Mouse (Mus musculus): ENCODE data around the gene Socs7. TPM values are rescaled to one million over a fixed set of nuclear protein-coding genes. Genes with fewer than 3 reads are reported as not detected.

Socs7 gene
- polyA plus RNA-seq, 1 experiment from 2014 or later, result 10.8 TPM

DNA sequence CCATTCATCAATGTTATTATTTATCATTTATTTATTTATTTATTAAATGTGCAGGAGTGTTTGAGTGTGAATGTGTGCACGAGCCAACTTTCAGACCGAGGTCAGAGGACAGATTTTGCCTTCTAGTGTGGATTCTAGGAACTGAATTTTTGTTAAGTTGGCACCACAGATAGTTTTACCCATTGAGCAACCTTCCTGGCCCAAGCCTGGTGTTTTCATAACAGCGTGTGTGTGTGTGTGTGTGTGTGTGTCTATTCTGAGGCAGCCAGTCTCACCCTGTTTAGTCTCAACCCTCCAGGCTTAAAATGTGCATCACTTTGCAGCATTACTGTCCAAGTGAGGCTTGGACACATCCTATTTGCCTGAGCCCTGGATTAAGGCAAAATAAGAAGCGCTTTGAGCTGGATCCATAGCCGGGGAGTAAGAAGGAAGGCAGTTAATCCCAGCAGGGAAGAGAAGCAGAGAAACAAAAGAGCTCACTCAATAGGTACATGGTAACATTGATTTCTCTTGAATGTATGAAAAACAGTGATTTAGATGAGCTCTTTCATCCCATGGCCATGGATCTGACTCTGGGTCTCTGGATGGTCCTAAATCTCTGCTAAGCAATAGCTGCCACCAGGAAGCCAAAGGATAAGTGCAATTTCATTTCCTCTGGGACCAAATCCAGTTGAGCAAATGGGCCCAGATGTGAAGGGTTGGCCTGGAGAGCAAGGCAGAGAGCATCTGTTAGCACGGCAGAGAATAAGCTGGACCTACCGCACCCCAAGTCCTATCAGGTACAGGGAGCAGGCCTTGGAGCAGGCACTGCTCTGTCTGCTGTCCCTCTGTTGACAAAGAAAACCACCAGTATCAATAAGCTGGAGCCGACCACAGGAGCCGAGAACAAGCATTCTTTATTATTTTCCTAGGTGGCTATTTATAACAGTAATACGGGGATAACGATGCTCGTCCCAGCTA lies 30.8 kb upstream of the Socs7 start:
- no peak overlapping the region for H3K4me2 ChIP-seq
- WGBS, result 78% methylated on average over 12 of the region's 12 CpGs
- no peaks in the 10 kb centered on the region for H3K4me1 ChIP-seq
- no peaks in the 10 kb centered on the region for H3K9me3 ChIP-seq
- H3K27ac ChIP-seq, result no peak overlapping the region
- H3K36me3 ChIP-seq (replicated peaks), result peaks cover 17% of the 10 kb centered on the region; the same call in 1 of the 2 replicates
- no peak overlapping the region for H3K9ac ChIP-seq
- H3K27me3 ChIP-seq (replicated peaks), result no peaks in the 10 kb centered on the region
- H3K4me3 ChIP-seq, result no peak overlapping the region
- no peak for ATAC-seq (replicated peaks)

DNA sequence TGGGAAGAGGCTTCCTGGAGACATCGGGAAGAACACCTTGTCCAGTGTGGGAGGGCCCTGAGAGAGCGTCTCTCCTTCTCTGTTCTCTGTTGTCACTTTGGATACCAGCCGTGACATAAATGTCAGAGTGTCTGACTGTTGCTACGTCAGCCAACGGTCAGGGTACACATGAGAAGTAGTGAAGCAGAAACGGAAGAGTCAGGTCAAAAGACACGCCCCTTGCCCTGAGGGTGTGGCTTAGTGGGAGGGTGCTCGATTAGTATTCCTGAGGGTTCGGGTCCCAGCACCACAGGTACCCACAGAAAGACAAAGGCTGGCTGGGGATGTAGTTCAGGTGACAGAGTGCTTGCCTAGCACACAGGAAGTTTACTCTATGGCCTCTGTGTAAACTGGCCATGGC lies 29.3 kb upstream of the Socs7 start:
- Histone ChIP-seq H3K36me3 (replicated peaks) (peaks cover 12% of the 10 kb centered on the region; the same call in 1 of the 2 replicates), H3K4me3 (no peak overlapping the region), H3K27ac (no peak overlapping the region), H3K4me1 (no peaks in the 10 kb centered on the region), H3K9ac (no peak overlapping the region), H3K9me3 (no peaks in the 10 kb centered on the region), H3K27me3 (replicated peaks) (no peaks in the 10 kb centered on the region), H3K4me2 (no peak overlapping the region)
- WGBS, result 61% methylated on average over 9 of the region's 9 CpGs
- no peak for ATAC-seq (replicated peaks)

DNA sequence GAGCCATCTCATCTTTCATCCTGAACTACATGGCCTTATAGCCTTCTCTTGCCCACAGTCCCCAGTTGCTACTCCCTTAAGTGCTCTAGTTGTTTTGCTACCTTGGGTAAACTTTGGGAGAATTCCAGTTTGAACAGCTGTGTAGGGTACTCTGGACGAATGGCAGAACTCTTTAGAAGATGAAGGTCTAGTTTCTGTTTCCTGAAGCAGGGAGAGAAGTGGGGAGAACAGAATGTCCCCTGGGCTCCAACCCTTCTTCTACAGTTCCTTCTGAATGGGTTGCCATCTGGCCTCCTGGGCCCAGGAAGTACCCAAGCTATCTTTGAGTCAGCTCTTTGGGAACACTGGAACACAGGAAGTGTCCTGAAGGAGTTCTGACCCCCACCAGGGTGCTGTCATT lies 28.5 kb upstream of the Socs7 start:
- Histone ChIP-seq H3K4me2 (no peak overlapping the region), H3K36me3 (replicated peaks) (peaks cover 9% of the 10 kb centered on the region; the same call in 1 of the 2 replicates), H3K9ac (no peak overlapping the region), H3K4me3 (no peak overlapping the region), H3K4me1 (0 out of 2 replicates have a peak, but pooled peaks cover 4% of the 10 kb centered on the region), H3K27me3 (replicated peaks) (no peaks in the 10 kb centered on the region), H3K27ac (no peak overlapping the region), H3K9me3 (no peaks in the 10 kb centered on the region)
- no peak for ATAC-seq (replicated peaks)
- 61% methylated on average over 1 of the region's 1 CpGs for WGBS

DNA sequence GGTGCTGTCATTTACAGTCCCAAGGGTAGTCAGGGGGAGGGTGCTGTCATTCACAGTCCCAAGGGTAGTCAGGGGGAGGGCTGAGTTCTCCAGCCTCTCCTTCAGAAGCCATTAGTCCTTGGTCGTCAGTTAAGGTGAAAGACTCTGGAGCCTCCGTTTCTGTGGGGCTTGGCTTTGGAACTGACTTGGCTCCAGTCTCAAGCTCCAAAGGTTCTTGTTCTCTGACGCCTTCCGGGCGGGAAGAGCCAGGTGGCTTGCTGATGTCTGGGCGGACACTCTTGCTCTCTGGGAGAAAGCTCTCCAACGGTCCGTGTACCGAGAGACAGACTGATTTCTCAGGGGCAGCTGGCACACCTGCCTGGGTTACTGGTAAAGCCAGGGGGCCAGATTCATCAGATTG lies 28.0 kb upstream of the Socs7 start:
- H3K4me2 ChIP-seq, result no peak overlapping the region
- peaks cover 5% of the 10 kb centered on the region; the same call in 1 of the 2 replicates for H3K36me3 ChIP-seq (replicated peaks)
- no peaks in the 10 kb centered on the region for H3K27me3 ChIP-seq (replicated peaks)
- no peak overlapping the region for H3K9ac ChIP-seq
- no peak overlapping the region for H3K27ac ChIP-seq
- H3K4me3 ChIP-seq, result no peak overlapping the region
- ATAC-seq (replicated peaks), result no peak
- 0 out of 2 replicates have a peak, but pooled peaks cover 6% of the 10 kb centered on the region for H3K4me1 ChIP-seq
- WGBS, result 88% methylated on average over 9 of the region's 9 CpGs
- H3K9me3 ChIP-seq, result no peaks in the 10 kb centered on the region

DNA sequence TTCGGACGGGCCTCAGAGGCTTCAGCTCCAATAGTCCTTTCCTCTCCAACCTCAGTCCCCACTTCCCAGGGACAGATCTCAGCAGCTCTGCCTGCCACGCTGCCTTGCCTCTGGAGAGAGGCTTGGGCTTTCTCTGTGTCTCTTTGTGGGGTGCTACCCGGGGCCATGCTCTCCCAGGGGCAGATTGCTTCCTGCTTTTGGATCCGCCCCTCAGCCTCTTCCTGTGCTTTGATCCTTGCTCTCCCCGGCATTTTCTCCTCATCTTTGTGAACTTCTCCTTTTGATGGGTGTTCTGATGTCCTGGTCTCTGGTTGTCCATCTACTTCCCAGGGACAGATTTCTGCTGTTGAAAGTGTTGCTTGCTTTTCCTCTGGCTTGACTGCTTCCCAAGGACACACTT lies 26.1 kb upstream of the Socs7 start:
- no peak overlapping the region for H3K9ac ChIP-seq
- H3K27me3 ChIP-seq (replicated peaks), result no peaks in the 10 kb centered on the region
- no peak overlapping the region for H3K27ac ChIP-seq
- no peak overlapping the region for H3K4me2 ChIP-seq
- H3K9me3 ChIP-seq, result no peaks in the 10 kb centered on the region
- no peaks in the 10 kb centered on the region for H3K36me3 ChIP-seq (replicated peaks)
- 52% methylated on average over 6 of the region's 6 CpGs for WGBS
- 0 out of 2 replicates have a peak, but pooled peaks cover 6% of the 10 kb centered on the region for H3K4me1 ChIP-seq
- ATAC-seq (replicated peaks), result no peak
- no peak overlapping the region for H3K4me3 ChIP-seq

DNA sequence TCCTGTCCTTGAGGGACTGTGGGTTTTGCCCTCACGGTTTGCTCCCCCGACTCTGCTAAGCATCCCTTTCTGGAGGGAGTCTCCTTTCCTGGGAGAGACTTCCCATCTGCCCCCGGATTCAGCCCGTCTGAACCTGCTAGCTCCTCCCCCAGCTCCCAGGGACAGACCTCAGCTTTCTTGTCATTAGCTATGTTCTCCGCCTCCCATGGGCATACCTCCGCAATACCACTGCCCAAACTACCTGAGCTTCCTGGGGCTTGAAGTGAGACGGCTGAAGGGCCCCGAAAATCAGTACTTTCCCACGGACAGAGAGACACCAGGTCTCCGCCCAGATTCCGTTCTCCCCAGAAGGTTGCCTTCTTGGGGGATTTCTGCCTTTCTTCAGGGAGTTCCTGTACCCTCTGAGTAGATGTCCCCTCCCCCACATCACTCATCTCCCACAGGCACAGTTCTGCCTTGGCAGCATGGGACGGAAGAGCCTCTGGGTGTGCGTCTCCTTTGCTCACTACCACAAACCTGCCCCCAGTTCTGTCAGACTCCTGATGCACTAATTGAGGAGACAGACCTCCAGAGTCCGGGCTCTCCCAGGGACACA lies 25.5 kb upstream of the Socs7 start:
- Histone ChIP-seq H3K4me2 (no peak overlapping the region), H3K9me3 (no peaks in the 10 kb centered on the region), H3K36me3 (replicated peaks) (no peaks in the 10 kb centered on the region), H3K9ac (no peak overlapping the region), H3K4me3 (no peak overlapping the region), H3K27me3 (replicated peaks) (no peaks in the 10 kb centered on the region), H3K27ac (no peak overlapping the region), H3K4me1 (0 out of 2 replicates have a peak, but pooled peaks cover 6% of the 10 kb centered on the region)
- no peak for ATAC-seq (replicated peaks)
- 69% methylated on average over 14 of the region's 14 CpGs for WGBS

DNA sequence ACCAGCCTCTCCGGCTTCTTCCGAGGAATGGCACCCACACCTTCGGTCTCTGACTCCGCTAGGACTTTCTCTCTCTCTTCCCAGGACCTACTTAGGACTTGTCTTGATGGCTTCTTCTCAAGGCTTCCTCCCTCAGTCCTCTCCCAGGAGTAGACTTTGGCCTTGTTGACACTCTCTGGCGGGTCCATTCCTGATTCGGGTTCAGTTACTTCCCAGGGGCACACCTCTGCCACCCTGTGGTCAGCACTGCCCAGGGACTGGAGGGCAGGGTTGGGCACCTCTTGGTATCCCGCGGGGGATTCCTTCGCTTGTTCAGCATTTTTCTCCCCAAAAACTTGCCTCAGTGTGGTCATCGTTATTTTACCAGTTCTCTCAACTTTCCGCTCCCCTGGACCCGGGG lies 25.0 kb upstream of the Socs7 start:
- Histone ChIP-seq H3K9me3 (no peaks in the 10 kb centered on the region), H3K27ac (no peak overlapping the region), H3K4me2 (no peak overlapping the region), H3K4me3 (no peak overlapping the region), H3K4me1 (0 out of 2 replicates have a peak, but pooled peaks cover 6% of the 10 kb centered on the region), H3K27me3 (replicated peaks) (no peaks in the 10 kb centered on the region), H3K36me3 (replicated peaks) (no peaks in the 10 kb centered on the region), H3K9ac (no peak overlapping the region)
- 87% methylated on average over 12 of the region's 12 CpGs for WGBS
- ATAC-seq (replicated peaks), result no peak

DNA sequence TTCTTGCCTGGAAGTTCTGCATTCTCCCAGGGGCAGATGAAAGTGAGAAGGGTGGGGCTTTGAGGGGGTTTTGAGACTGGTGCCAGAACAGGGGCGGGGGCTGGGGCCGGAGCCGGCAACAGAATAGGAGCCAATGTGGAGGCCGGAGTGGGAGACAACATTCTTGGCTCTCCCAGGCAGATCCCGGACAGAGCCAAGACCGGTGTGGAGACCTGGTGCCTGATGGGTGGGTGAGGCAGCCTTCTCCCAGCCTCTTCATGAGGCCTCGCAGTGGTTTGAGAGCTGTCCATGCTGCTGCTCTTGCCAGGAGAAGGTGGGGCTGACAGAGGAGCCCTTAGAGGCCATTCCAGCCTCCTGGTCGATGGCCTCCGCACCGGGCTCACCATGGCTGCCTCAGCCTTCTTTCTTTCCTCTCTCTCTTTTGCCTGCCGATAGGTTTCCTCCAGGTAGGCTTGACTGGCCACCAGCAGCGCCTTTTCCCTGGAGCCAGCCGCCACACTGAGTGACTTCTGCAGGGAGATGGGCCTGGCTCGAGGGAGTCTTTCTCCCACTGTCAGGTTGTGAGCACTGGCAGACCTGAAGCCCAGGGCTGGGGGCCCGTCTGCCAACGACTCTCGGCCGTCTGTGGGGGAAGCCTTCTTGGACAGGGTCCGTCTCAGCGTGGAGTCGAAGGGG lies 23.9 kb upstream of the Socs7 start:
- Histone ChIP-seq H3K4me1 (0 out of 2 replicates have a peak, but pooled peaks cover 6% of the 10 kb centered on the region), H3K36me3 (replicated peaks) (no peaks in the 10 kb centered on the region), H3K4me2 (peak overlapping the region; percentile 3; the same call in 1 of the 2 replicates), H3K4me3 (no peak overlapping the region), H3K27me3 (replicated peaks) (no peaks in the 10 kb centered on the region), H3K9me3 (no peaks in the 10 kb centered on the region), H3K27ac (peak overlapping the region; percentile 13; the same call in 1 of the 2 replicates), H3K9ac (no peak overlapping the region)
- WGBS, result 54% methylated on average over 21 of the region's 21 CpGs
- ATAC-seq (replicated peaks), result no peak

DNA sequence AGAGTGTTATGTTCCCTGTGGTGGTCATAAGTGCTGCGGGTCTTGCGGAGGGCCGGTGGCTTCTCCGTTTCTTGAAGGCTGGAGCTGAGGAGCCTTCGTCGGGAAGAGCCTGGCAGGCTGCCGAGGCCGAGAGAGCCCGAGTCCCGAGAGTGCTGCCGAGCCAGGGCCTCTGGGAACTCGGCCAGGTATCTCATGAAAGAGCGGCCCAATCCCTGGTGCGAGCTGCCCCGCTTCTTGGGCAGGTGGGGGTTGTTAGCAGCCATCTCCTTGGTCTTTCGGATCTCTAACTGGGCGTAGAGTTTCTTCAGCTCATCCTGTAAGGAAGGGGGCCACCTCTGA lies 23.4 kb upstream of the Socs7 start:
- 37% methylated on average over 17 of the region's 17 CpGs for WGBS
- Histone ChIP-seq H3K27me3 (replicated peaks) (no peaks in the 10 kb centered on the region), H3K4me1 (0 out of 2 replicates have a peak, but pooled peaks cover 6% of the 10 kb centered on the region), H3K9ac (no peak overlapping the region), H3K4me2 (peak overlapping the region; percentile 3; the same call in 1 of the 2 replicates), H3K4me3 (no peak overlapping the region), H3K9me3 (no peaks in the 10 kb centered on the region), H3K36me3 (replicated peaks) (no peaks in the 10 kb centered on the region), H3K27ac (peak overlapping the region; percentile 13; the same call in 1 of the 2 replicates)
- ATAC-seq (replicated peaks), result no peak

DNA sequence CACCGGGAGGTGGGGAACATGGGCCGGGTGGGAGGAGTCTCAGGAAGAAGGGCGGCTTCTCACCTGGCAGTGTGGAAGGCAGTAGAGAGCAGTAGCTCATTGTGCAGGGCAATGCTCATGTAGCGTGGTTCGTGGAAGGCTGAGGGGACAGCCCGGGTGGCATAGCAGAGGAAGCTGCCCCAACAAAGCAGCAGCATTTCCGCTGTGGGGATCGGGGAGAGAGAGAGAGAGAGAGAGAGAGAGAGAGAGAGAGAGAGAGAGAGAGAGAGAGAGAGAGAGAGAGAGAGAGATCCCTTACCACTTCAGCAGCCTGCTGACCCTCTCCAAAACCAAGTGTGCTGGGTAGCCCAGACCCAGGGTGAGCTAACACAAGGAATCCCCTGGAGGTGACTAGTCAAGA lies 19.2 kb upstream of the Socs7 start:
- H3K36me3 ChIP-seq (replicated peaks), result no peaks in the 10 kb centered on the region
- no peaks in the 10 kb centered on the region for H3K9me3 ChIP-seq
- H3K9ac ChIP-seq, result no peak overlapping the region
- H3K4me3 ChIP-seq, result no peak overlapping the region
- H3K4me1 ChIP-seq, result 0 out of 2 replicates have a peak, but pooled peaks cover 6% of the 10 kb centered on the region
- ATAC-seq (replicated peaks), result no peak
- WGBS, result 34% methylated on average over 7 of the region's 8 CpGs
- H3K27ac ChIP-seq, result no peak overlapping the region
- no peaks in the 10 kb centered on the region for H3K27me3 ChIP-seq (replicated peaks)
- no peak overlapping the region for H3K4me2 ChIP-seq

DNA sequence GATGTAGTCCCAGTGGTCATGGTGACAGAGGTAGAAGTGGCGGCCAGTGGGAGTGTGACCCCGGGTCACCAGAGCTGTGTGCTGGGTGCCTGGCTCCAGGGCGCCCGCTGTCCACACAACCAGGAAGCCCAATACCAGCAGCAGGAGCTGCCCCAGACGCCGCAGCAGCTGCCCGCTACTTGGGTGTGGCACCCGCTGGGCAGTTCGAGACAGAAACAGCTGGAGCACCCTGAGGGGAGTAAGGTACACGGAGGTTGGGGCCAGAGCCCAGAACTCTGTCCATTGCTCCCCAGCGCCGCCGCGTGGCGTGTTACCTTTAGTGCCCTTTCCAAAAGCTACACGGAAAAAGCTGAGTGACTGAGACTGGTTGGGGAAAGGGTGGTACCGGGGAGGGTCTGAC lies 18.7 kb upstream of the Socs7 start:
- no peaks in the 10 kb centered on the region for H3K9me3 ChIP-seq
- H3K27ac ChIP-seq, result no peak overlapping the region
- H3K36me3 ChIP-seq (replicated peaks), result no peaks in the 10 kb centered on the region
- H3K27me3 ChIP-seq (replicated peaks), result no peaks in the 10 kb centered on the region
- no peak overlapping the region for H3K4me2 ChIP-seq
- no peak overlapping the region for H3K9ac ChIP-seq
- H3K4me3 ChIP-seq, result no peak overlapping the region
- H3K4me1 ChIP-seq, result 0 out of 2 replicates have a peak, but pooled peaks cover 5% of the 10 kb centered on the region
- 31% methylated on average over 17 of the region's 17 CpGs for WGBS
- no peak for ATAC-seq (replicated peaks)

DNA sequence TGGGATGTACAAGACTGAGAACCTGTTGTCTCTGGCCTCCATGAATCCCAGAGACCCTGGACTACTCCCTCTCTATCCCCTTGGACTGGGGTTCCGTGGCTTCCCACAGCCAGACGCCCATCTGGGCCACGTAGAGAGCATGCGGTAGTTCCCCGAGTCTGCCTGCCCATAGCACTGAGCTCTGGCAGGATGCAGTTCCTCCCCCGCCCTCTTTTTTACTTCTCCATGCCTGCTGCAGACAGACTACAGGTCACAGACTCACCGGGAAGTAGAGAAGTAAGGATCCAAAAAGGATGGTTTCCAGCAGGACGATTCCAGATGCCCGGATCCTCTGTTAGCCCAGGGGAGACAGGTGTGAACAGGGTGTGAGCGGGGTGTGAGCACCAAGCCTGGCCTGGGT lies 16.9 kb upstream of the Socs7 start:
- H3K4me3 ChIP-seq, result no peak overlapping the region
- H3K4me2 ChIP-seq, result no peak overlapping the region
- WGBS, result 86% methylated on average over 10 of the region's 10 CpGs
- H3K36me3 ChIP-seq (replicated peaks), result no peaks in the 10 kb centered on the region
- H3K4me1 ChIP-seq, result peaks cover 8% of the 10 kb centered on the region
- no peak overlapping the region for H3K27ac ChIP-seq
- H3K27me3 ChIP-seq (replicated peaks), result no peaks in the 10 kb centered on the region
- no peaks in the 10 kb centered on the region for H3K9me3 ChIP-seq
- H3K9ac ChIP-seq, result no peak overlapping the region
- ATAC-seq (replicated peaks), result no peak

All from midbrain, embryonic 15.5 days (tissue).